Comparison of ENCODE assay signal across 28 mouse cellular contexts in the genomic region with DNA sequence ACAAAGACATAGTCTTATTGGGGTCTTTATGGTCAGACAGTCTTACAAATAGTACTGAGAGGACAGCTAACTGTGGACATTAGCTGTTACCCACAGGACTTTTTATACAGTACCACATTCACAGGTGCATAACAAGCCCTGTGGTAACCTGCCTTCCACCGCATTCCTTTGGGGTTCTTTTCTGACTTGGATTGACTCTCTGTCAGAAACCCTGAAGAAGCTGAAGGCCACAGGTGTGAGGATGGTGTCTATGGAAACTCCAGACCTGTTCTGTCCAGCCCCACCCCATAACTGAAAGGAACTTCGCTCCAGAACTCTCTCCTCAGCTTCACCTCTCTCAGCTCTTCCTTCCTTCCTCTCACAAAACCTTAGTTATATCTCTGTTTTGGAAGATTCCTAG. TPM values are rescaled to one million over a fixed set of nuclear protein-coding genes. Genes with fewer than 3 reads are reported as not detected.
"Had no signal": no experiment of that assay in that cellular context is flagged by ENCODE, and none has a peak within 500 bp of the region (broad histone marks: within the 10 kb centered on the region; RNA-seq: fewer than 3 reads in every experiment).

No protein-coding gene starts in this region.

- H3K4me3 ChIP-seq: embryonic facial prominence, embryonic 10.5 days; embryonic facial prominence, embryonic 12.5 days; embryonic facial prominence, embryonic 13.5 days; embryonic facial prominence, embryonic 15.5 days; erythroblast, embryonic 14.5 days; forebrain, embryonic 10.5 days; forebrain, embryonic 12.5 days; forebrain, embryonic 13.5 days; forebrain, embryonic 15.5 days; gastrocnemius, adult 2 months had no signal

- H3K27me3 ChIP-seq: embryonic facial prominence, embryonic 12.5 days; embryonic facial prominence, embryonic 13.5 days; embryonic facial prominence, embryonic 15.5 days; forebrain, embryonic 12.5 days; forebrain, embryonic 13.5 days; forebrain, embryonic 15.5 days had no signal

- H3K27ac ChIP-seq: embryonic facial prominence, embryonic 10.5 days; embryonic facial prominence, embryonic 12.5 days; embryonic facial prominence, embryonic 13.5 days; embryonic facial prominence, embryonic 15.5 days; forebrain, embryonic 10.5 days; forebrain, embryonic 12.5 days; forebrain, embryonic 13.5 days; forebrain, embryonic 15.5 days; gastrocnemius, adult 2 months had no signal

- H3K9me3 ChIP-seq: embryonic facial prominence, embryonic 10.5 days; embryonic facial prominence, embryonic 12.5 days; embryonic facial prominence, embryonic 13.5 days; embryonic facial prominence, embryonic 15.5 days; forebrain, embryonic 10.5 days; forebrain, embryonic 12.5 days; forebrain, embryonic 13.5 days; forebrain, embryonic 15.5 days had no signal

- H3K4me1 ChIP-seq: embryonic facial prominence, embryonic 12.5 days; forebrain, embryonic 10.5 days; forebrain, embryonic 12.5 days; forebrain, embryonic 13.5 days; forebrain, embryonic 15.5 days had no signal

- H3K9ac ChIP-seq: embryonic facial prominence, embryonic 12.5 days; embryonic facial prominence, embryonic 13.5 days; embryonic facial prominence, embryonic 15.5 days; forebrain, embryonic 12.5 days; forebrain, embryonic 13.5 days; forebrain, embryonic 15.5 days; forebrain, postnatal 0 days had no signal

- H3K36me3 ChIP-seq: embryonic facial prominence, embryonic 15.5 days; forebrain, embryonic 12.5 days; forebrain, embryonic 15.5 days had no signal

- DNase-seq: cerebellum, adult 2 months; cerebellum, adult 8-10 months; cerebellum, adult 9-10 months; cerebellum, adult 9-11 months; cerebellum, postnatal 10 days; cerebellum, postnatal 14 days; cerebellum, postnatal 25 days; cerebellum, postnatal 36 days; embryo, embryonic 11 days; forebrain, postnatal 0 days; gastrocnemius, adult 2 months; gastrocnemius, postnatal 10 days; gastrocnemius, postnatal 14 days; gastrocnemius, postnatal 25 days; gastrocnemius, postnatal 36 days; heart, adult 18-20 months had no signal

RNA-seq across cellular contexts. Expression of a gene that starts 10.6 kb away (rescaled TPM):
- total RNA-seq: common myeloid progenitor, adult 5-6 weeks; gastrocnemius, adult 8-10 months; granulocyte monocyte progenitor cell, adult 5-6 weeks had no signal
- polyA plus RNA-seq: erythroblast, embryonic 14.5 days; forebrain, embryonic 13.5 days had no signal

RNA-seq across cellular contexts. Expression of a gene that starts 13.5 kb away (rescaled TPM):
- polyA plus RNA-seq: erythroblast, embryonic 14.5 days had no signal
